Mouse (Mus musculus) ES-Bruce4 (cell line): ENCODE measurements around the gene Cd8b1.

Experiments used
- CTCF ChIP-seq: IDR thresholded peaks from one replicate; pipeline ENCODE4 v1.8.1; 2011; ENCODE audit warnings: low read depth, low read length
- POLR2A ChIP-seq: IDR thresholded peaks from one replicate; pipeline ENCODE4 v1.8.1; 2011; ENCODE audit warnings: low read length; ENCODE audit not compliant: insufficient read depth

DNA sequence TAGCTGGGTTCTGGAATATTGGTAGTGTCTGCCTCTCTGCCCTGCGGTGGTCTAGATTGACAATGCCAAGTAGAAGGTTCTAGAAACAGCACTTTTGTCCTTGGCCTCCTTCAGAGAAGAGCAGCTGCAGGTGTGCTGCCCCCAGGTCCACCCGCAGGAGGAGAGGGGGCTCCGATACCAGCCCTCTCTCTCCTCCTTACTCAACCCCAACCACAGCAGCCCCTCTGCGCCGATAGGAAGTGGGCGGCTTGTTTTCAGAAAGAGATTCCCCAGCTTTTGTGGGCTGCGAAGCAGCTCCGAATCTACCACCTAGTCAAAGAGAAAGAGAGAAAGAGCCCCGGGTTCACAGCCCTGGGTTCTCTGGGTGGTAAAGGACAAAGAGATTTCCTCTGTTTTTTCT, 18.6 kb downstream of the Cd8b1 start:
- TF ChIP-seq CTCF = no peak
- no peak for TF ChIP-seq POLR2A
